Mouse (Mus musculus): Measurements from ENCODE around the gene 1810049J17Rik. TPM values are rescaled to one million over a fixed set of nuclear protein-coding genes. Genes with fewer than 3 reads are reported as not detected.

1810049J17Rik gene
- polyA plus RNA-seq (2017; shearing (Covaris generic)): not detected

GRCm38 (mm10) chr15:12321788-12322621 lies at the start of gene 1810049J17Rik:
TSS of gene 1810049J17Rik (minus strand) at chr15:12321899.

GRCm38 (mm10) chr15:12321091-12321787 lies 460 bp downstream of the 1810049J17Rik start, which contains the start of gene Golph3:
TSS of gene Golph3 (plus strand) at chr15:12321450.

Other genes starting within 250 kb of the 1810049J17Rik start
- 188 TPM for gene Zfr, start 204.1 kb downstream of the 1810049J17Rik start, polyA plus RNA-seq (2017; shearing (Covaris generic))
- 46.9 TPM for gene Mtmr12, start 116.9 kb downstream of the 1810049J17Rik start, polyA plus RNA-seq (2017; shearing (Covaris generic))
- 30.0 TPM for gene Golph3, start 449 bp downstream of the 1810049J17Rik start, polyA plus RNA-seq (2017; shearing (Covaris generic))